Mouse (Mus musculus) cerebellum, adult 9-10 months (tissue): ENCODE results near the gene Tom1l2.

Experiments
- DNase-seq: peaks from one replicate; pipeline ENCODE4 v3.0.0; 2022

The Tom1l2 gene

DNA sequence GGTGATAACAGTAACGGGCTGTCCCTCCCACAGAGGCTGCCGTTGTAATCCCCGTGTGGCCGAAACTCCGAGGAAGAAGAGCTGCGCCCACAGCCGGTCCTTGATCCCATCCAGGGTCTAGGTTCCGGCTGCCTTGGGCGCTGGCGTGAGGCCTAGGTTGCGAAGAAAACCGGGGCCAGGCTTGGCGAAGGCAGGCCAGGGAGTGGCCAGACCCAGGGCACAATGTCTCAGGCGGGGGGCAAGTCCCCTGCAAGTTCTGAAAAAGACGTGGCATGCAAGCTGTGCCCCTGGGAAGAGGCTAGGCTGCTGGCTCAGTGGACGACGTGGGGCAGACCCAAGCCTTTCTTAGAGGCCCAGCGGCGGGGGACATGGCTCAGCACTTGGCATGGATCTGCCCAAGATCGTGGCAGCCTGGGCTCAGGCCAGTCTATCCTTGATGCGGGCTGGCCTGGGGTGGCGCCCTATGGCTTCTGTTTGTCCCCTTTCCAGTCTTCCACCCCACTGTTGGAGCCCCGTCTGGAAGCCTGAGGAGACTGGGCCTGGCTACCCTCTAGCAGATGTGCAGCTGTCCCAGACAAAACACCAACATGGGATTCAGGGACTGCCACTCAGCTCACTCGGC is 154.6 kb downstream of the Tom1l2 start:
- no peak for DNase-seq

DNA sequence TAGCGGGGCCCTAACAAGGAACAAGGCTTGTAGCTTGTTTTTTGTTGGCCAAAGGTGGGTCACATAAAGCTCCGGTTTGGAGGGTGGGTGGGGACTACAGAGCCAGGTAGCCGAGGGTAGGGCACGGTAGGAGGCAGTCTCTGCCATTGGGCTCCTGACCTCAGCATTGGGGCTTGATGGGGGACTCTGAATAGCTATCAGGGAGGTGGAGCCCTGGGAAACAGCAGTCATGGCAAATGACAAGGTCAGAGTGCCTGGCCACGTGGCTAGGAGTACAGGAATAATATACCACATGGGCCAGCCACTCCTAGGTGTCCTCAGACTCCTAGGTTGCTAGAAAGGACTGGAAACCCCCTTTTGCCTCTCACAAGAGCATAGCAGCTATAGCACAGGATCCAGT is 156.4 kb downstream of the Tom1l2 start:
- DNase-seq: no peak

GRCm38 (mm10) chr11:60195108-60195507 is 157.6 kb downstream of the Tom1l2 start:
- no peak for DNase-seq

DNA sequence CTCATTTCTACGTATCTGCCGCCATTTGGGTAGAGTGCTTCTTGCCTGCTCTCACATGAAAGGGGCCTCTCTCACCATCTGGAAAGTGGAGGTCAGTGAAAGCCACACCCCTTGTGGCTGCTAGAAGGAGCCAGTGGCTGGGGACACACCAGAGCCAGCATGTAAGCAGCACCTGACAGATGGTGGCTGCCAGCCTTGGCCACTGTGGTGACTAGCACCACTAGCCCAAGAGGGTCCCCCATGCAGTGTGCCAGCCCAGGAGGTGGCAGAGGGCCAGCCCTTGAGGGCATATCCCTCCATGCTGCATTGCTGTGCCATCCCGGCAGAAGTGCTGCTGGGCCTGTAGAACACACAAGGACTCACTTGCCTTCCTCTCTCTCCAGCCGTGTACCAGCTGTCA is 159.1 kb downstream of the Tom1l2 start:
- no peak for DNase-seq

DNA sequence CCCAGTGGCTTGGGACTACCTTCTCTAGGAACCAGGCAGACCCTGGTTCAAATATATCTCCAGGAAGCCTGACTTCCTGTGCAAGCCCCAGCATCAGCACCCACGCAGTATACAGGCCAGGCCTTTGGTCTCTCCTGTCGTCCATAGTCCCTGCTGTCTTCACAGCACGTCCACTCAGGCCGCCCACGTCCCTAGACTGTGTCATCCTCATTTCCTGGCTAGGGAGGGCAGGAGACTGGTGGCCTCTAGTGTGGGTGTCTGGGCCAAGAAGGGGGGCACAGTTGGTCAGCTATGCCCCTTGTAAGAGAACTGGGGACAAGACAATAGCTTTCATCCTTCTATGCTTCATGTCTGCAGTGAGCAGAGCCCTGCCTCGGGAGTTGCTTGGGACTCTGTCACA is 160.2 kb downstream of the Tom1l2 start:
- DNase-seq: no peak

DNA sequence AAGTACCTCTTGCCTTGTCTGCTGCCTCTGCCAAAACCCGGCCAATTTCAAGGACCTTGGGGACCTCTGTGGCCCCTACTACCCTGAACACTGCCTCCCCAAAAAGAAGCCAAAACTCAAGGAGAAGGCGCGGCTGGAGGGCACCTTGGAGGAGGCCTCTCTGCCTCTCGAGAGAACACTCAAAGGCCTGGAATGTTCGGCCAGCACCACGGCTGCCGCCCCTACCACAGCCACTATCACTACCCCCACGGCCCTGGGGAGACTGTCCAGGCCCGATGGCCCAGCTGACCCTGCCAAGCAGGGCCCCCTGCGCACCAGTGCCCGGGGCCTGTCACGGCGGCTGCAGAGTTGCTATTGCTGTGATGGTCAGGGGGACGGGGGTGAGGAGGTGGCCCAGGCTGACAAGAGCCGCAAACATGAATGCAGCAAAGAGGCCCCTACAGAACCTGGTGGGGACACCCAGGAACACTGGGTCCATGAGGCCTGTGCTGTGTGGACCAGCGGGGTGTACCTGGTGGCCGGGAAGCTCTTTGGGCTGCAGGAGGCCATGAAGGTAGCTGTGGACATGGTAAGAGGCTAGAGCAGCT is 162.6 kb downstream of the Tom1l2 start:
- no peak for DNase-seq

DNA sequence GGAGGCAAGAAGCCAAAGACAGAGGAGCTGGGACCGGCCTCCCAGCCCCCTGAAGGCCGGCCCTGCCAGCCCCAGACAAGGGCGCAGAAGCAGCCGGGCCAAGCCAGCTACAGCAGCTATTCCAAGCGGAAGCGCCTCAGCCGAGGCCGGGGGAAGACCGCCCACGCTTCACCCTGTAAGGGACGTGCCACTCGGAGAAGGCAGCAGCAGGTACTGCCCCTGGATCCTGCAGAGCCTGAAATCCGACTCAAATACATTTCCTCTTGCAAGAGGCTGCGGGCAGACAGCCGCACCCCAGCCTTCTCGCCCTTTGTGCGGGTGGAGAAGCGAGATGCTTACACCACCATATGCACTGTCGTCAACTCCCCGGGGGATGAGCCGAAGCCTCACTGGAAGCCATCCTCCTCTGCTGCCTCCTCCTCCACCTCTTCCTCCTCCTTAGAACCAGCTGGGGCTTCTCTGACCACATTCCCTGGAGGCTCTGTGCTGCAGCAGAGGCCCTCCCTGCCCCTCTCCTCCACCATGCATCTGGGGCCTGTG is 163.1 kb downstream of the Tom1l2 start:
- DNase-seq: no peak

DNA sequence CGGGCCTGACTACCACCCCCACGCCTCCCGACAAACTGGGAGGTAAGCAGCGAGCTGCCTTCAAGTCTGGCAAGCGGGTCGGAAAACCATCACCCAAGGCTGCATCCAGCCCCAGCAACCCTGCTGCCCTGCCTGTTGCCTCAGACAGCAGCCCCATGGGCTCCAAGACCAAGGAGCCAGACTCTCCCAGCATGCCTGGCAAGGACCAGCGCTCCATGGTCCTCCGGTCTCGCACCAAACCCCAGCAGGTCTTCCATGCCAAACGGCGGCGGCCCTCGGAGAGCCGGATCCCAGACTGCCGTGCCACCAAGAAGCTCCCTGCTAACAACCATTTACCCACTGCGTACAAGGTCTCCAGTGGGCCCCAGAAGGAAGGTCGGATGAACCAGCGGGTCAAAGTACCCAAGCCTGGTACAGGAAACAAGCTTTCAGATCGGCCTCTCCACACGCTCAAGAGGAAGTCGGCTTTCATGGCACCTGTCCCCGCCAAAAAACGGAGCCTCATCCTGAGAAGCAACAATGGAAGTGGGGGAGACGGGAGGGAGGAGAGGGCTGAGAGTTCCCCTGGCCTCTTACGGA is 164.3 kb downstream of the Tom1l2 start:
- no peak for DNase-seq

DNA sequence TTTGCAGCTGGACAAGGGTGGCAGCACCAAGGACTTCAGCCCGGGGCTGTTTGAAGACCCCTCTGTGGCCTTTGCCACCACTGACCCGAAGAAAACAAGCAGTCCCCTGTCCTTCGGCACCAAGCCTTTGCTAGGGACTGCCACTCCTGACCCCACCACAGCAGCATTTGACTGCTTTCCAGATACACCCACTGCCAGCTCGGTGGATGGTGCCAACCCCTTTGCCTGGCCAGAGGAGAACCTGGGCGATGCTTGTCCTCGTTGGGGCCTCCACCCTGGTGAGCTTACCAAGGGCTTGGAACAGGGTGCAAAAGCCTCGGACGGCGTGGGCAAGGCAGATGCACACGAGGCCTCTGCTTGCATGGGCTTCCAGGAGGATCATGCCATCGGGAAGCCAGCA is 165.6 kb downstream of the Tom1l2 start:
- no peak for DNase-seq

GRCm38 (mm10) chr11:60185396-60186231 is 167.1 kb downstream of the Tom1l2 start:
- peak; percentile 72 for DNase-seq

- DNase-seq: no peak
Measured at GRCm38 (mm10) chr11:60184346-60185325, 168.1 kb downstream of the Tom1l2 start.

- DNase-seq: no peak
Measured at GRCm38 (mm10) chr11:60182741-60183140, 170.0 kb downstream of the Tom1l2 start.

- DNase-seq: no peak
Measured at GRCm38 (mm10) chr11:60182116-60182670, 170.5 kb downstream of the Tom1l2 start.

- DNase-seq: peak; percentile 80
Measured at GRCm38 (mm10) chr11:60178506-60178905, 174.2 kb downstream of the Tom1l2 start.

GRCm38 (mm10) chr11:60178005-60178404 is 174.7 kb downstream of the Tom1l2 start:
- DNase-seq: no peak

DNA sequence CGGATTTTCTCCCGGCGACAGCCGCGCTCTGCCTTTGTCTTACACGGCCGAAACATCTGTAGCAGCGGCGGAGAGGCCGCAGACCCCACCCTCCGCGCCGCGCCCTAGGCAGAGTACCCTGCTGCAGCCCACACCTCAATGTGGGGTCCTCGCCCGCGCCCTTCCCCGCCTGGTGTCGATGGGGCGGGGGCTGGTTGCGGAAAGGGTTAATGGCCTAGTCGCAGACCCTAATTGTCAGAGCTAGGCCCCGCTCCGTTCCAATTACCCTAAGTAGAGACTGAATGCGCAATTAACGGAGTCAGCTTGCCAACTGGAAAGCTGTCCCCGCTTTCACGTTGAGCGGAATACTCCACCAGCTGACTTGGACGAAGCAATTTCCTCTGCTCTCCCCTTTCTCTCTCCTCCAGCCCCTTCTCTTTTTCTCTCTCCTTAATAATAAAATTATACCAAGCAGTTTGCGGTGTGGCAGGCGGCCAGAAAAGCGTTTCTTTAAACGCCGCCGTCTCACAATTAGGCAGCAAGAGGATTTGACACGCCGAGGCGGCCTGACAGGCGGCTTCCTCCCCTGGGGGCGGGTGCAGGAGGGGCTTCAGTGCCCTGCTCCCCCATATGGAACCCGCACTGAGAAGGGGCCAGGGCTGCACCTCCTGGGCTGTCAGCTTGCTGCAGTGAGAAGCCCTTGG is 175.6 kb downstream of the Tom1l2 start:
- peak; percentile 76 for DNase-seq
